Mouse (Mus musculus) G1E-ER4 (cell line): ENCODE measurements around the gene Atp7b. TPM values are rescaled to one million over a fixed set of nuclear protein-coding genes. Genes with fewer than 3 reads are reported as not detected.

Source experiments
- GATA1 ChIP-seq: IDR thresholded peaks from one replicate; pipeline ENCODE4 v1.8.0; 2012; ENCODE audit warnings: low read length, inconsistent platforms
- polyA plus RNA-seq: library from polyadenylated mRNA; stranded (reverse); fragments of >175 nt; gene quantifications from 2 replicates; pipeline ENCODE4 v1.2.3, GENCODE M21; 2012

Gene Atp7b
- polyA plus RNA-seq, result 15.2 and 15.5 TPM in 2 replicates

GRCm38 (mm10) chr8:22059821-22060445 is at the start of gene Atp7b:
Atp7b (minus strand) TSS chr8:22060305.
- TF ChIP-seq GATA1, result no peak

- TF ChIP-seq GATA1, result no peak
These were observed 46.9 kb upstream of the Atp7b start for GRCm38 (mm10) chr8:22107020-22107419.

GRCm38 (mm10) chr8:22091568-22091967 is 31.5 kb upstream of the Atp7b start:
- no peak for TF ChIP-seq GATA1

GRCm38 (mm10) chr8:22089226-22089625 is 29.1 kb upstream of the Atp7b start:
- no peak for TF ChIP-seq GATA1

GRCm38 (mm10) chr8:22079313-22080007 is 19.4 kb upstream of the Atp7b start:
- no peak for TF ChIP-seq GATA1

- no peak for TF ChIP-seq GATA1
These were observed 1.0 kb upstream of the Atp7b start for GRCm38 (mm10) chr8:22061126-22061525.

- TF ChIP-seq GATA1, result no peak
These were observed 363 bp upstream of the Atp7b start, which contains the start of gene Alg11 for GRCm38 (mm10) chr8:22060446-22060889. Alg11 (plus strand) TSS chr8:22060721.

- TF ChIP-seq GATA1, result no peak
These were observed 859 bp downstream of the Atp7b start for GRCm38 (mm10) chr8:22059153-22059738.

GRCm38 (mm10) chr8:22058368-22058767 is 1.7 kb downstream of the Atp7b start:
- no peak for TF ChIP-seq GATA1

- TF ChIP-seq GATA1, result no peak
These were observed 3.3 kb downstream of the Atp7b start for GRCm38 (mm10) chr8:22056850-22057249.

GRCm38 (mm10) chr8:22055492-22055877 is 4.6 kb downstream of the Atp7b start:
- TF ChIP-seq GATA1, result no peak

GRCm38 (mm10) chr8:22054674-22055491 is 5.2 kb downstream of the Atp7b start:
- no peak for TF ChIP-seq GATA1

GRCm38 (mm10) chr8:22047699-22048464 is 12.2 kb downstream of the Atp7b start:
- no peak for TF ChIP-seq GATA1

- no peak for TF ChIP-seq GATA1
These were observed 16.4 kb downstream of the Atp7b start for GRCm38 (mm10) chr8:22043706-22044105.

- TF ChIP-seq GATA1, result no peak
These were observed 17.6 kb downstream of the Atp7b start for GRCm38 (mm10) chr8:22042515-22042914.

GRCm38 (mm10) chr8:22040153-22040509 is 20.0 kb downstream of the Atp7b start:
- no peak for TF ChIP-seq GATA1
